Mouse (Mus musculus): ENCODE measurements at regions not wholly inside any gene's neighbourhood (a gene's known extent, or its start where the extent isn't known, plus 50 kb on each side); places are given as distances from the start of the nearest gene placed in this dataset.

DNA sequence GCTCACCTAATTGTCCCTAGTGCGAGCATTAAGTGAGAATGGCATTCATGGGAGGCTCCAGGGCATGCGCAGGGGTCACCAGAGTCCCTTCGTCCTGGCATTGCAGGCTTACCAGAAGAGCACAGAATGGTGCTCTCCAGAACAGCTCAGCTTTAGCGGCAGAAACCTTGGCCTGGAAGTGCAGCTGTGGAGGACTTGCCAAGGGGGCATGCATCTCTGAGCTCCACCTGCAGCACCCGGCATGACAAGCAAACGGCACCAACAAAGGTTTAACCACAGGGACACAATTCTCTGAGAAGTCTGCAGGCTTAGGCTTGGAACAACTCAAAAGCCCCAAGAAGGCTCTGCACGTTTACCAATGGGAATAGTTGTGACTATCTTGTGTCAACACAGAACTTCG is 128.4 kb downstream of the Rpap3 start:
- no peak for DNase-seq (ENCODE audit: low spot score)

GRCm38 (mm10) chr15:97572639-97573038 is 133.0 kb downstream of the Rpap3 start:
- DNase-seq (ENCODE audit: low spot score) = no peak

GRCm38 (mm10) chr15:97571885-97572284 is 133.7 kb downstream of the Rpap3 start:
- DNase-seq (ENCODE audit: low spot score) = no peak

GRCm38 (mm10) chr15:97560096-97560495 is 145.5 kb downstream of the Rpap3 start:
- DNase-seq (ENCODE audit: low spot score) = no peak

DNA sequence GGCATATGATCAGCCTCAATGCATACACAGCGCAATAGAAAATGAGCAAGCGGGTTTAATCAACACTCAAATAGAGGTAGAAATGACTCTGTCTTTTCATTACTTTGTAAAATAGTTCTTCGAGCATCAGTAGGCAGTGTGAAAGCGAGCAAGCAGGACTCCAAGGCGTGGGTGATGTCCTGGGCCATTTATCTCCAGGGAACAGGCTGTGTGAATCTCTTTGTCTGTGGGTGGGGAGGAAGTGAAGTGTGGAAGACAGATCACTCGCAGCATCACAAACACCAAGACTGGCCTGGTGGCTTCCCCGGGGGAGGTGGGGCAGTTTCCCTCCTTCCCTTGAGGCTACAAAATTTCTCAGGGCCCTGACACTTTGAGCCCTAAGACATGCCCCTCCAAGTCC is 146.9 kb downstream of the Rpap3 start:
- DNase-seq (ENCODE audit: low spot score) = no peak

- DNase-seq (ENCODE audit: low spot score) = no peak
Measured at GRCm38 (mm10) chr15:97548354-97548753, 157.3 kb downstream of the Rpap3 start.

DNA sequence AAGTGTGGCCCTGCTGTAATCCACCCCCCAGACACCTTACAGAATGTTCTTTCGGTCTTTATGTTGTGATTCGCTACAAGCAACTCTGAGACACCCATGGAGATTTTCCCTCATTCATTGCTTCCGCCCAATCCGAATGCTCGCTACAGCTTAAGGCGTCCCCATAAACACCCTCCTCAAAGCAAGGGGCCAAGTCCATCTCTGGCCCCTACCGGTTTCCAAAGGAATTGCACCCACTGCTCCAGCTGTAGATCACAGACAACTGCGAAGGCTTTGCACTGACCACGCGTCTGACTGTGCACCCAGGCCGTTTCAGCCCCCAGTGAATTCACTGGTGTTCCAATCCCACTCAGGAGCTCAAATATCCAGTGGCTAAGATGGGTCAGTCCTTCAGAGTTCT is 160.6 kb downstream of the Rpap3 start:
- DNase-seq (ENCODE audit: low spot score) = no peak

GRCm38 (mm10) chr15:97541646-97542045 is 164.0 kb downstream of the Rpap3 start:
- DNase-seq (ENCODE audit: low spot score) = no peak

DNA sequence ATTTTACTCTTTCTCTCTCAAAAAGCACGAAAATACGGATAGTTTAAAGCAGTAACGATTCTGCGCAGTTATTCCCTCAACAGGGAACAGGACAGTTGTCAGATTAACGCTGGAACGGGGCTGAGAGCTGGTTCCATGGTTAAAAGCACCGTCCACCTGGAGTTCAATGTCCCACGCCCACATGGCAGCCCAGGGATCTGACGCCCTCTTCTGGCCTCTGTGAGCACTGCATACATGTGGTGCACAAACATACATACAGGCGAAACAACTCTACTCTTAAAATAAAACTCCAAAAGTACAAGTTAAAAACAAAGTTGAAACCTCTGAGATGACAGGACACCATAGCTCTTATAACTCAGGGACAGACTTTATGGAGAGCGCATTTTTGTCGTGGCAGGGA is 169.5 kb downstream of the Rpap3 start:
- no peak for DNase-seq (ENCODE audit: low spot score)

- DNase-seq (ENCODE audit: low spot score) = no peak
Measured at GRCm38 (mm10) chr15:97534878-97535277, 170.7 kb downstream of the Rpap3 start.

- no peak for DNase-seq (ENCODE audit: low spot score)
Measured at GRCm38 (mm10) chr15:97533553-97534291, 171.9 kb downstream of the Rpap3 start.

DNA sequence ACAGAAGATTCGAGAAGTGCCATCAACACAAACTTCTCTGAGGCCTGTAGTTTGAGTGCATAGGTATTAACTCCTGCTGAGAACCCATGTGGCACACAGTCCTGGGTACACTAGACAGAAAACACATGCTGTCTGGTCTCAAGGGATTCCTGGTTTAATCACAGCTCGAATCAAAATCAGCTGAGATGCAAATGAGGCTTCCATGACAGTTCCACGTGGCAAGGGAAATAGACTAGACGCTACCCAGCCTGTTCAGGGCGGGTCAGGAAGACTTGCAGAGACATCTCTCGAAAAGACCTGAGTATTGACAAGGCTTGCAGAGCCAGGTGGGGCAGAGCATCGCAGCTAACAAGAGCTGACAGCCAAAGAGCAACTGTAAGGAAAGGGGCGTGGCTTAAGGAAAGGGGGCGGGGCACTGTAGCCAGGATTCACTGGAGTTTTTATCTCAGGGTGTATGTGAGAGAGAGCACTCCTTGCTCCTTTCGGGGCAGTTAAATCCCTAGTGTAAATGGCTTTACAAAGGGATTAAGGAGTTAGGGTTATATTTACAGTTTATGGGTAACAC is 173.2 kb downstream of the Rpap3 start:
- no peak for DNase-seq (ENCODE audit: low spot score)

GRCm38 (mm10) chr15:97528291-97529050 is 177.2 kb downstream of the Rpap3 start:
- DNase-seq (ENCODE audit: low spot score) = no peak

DNA sequence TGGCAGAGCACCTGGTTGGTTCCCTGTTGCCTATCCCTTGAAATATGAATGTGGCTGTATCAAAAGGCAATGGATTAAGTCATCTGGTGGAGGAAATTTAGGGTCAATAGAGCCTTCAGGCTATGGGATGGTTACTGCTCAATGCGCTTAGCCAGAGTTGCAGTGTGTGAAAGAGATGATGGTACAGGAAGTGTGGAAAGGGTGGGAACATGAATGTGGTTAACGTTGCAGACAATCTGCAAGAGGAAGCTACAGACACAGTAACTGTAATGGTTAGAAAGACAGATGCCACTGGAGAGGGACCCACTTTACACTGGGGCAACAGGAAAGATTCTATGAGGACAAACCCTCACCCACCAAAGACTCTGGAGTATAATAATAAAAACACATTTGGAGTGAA is 185.2 kb downstream of the Rpap3 start:
- DNase-seq (ENCODE audit: low spot score) = no peak

- DNase-seq (ENCODE audit: low spot score) = no peak
Measured at GRCm38 (mm10) chr15:97519919-97520345, 185.7 kb downstream of the Rpap3 start.

DNA sequence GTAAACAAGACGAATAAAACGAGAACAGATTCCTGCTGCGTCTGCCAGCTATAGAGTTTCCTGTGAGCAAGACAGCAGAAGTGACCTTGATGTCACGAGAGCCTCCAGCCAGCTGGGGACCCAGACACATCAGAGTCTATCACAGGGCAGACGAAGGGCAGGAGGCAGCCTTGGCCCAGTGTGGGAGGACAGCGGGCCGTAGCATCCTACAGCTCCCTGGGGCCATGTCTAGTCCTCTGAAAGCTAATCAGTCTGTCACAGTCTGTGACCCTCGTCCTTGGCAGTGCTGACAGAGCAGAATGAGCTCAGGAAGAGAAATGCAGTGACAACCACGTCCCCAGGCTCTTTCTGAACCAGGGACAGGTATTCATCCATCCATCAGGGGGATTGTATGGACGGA is 187.7 kb downstream of the Rpap3 start:
- no peak for DNase-seq (ENCODE audit: low spot score)

- DNase-seq (ENCODE audit: low spot score) = no peak
Measured at GRCm38 (mm10) chr15:97517188-97517587, 188.4 kb downstream of the Rpap3 start.

- no peak for DNase-seq (ENCODE audit: low spot score)
Measured at GRCm38 (mm10) chr15:97515773-97516172, 189.9 kb downstream of the Rpap3 start.

DNA sequence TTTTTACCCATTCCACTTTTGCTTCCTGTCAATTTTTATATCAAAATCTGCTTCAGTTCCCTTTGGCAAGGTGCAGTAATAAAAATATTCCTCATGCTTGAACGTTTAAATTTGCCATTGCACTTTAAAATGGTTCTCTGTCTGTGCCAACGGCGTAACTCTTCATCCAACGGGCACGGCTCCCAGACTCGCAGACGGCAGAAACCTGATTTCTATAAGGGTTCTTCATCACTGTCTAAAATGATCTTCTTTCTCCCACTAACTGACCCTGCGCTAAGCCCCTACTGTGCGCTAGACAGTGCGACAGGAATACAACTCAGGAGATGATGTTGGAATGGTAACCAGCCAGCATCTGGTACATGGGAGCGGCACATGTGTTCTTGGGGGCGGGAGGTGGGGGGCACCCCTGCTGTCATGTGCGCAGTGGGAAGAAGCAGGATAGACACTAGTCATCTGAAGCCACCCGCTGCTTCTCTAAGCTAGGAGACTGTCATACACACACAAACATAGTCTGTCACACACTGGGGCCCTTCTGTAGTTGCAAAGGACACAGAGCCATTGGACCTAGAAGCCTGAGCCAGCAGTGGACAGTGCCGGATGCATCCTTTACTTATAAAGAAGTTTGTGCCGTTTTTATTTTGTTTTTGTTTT is 197.8 kb downstream of the Rpap3 start:
- DNase-seq (ENCODE audit: low spot score) = no peak

DNA sequence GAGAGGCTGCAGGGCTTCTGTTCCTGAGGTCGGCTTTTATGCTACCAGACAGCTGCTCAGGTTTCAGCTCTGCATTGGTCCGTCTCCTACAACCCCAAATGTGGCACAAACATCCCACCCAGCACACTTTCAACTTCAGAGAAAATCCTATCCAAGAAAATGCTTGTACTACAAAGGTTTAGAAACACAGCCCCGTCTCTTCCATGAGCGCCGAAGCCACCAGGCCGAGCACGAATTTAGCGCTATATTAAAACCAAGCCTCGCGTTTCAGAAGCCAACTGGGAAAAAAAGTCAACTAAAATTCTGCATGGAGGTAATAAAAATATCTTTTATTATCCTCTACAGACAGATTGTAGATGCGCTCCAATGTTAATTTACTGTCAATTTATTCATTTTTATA is 198.4 kb downstream of the Rpap3 start:
- DNase-seq (ENCODE audit: low spot score) = no peak

GRCm38 (mm10) chr15:97505715-97506114 is 199.9 kb downstream of the Rpap3 start:
- DNase-seq (ENCODE audit: low spot score) = no peak

- DNase-seq (ENCODE audit: low spot score) = no peak
Measured at GRCm38 (mm10) chr15:97504325-97504724, 201.3 kb downstream of the Rpap3 start.

GRCm38 (mm10) chr15:97502056-97502455 is 203.6 kb downstream of the Rpap3 start:
- no peak for DNase-seq (ENCODE audit: low spot score)

Data from yolk sac, embryonic 10.5 days (tissue).